Mouse (Mus musculus) heart, embryonic 14.5 days (tissue): ENCODE measurements at regions not wholly inside any gene's neighbourhood (a gene's known extent, or its start where the extent isn't known, plus 50 kb on each side); places are given as distances from the start of the nearest gene placed in this dataset.
"Not testable (repeated sequence)": the region's sequence is repeated elsewhere in the genome, so short reads cannot be mapped to it uniquely, and the experiment has no call there.

Source experiments
- ATAC-seq: fragments of 200-750 bp; cut with Nextera tagmentation; 2 replicates; pipeline ENCODE4 v1.8.0; 2017; ENCODE audit warnings: low read depth, moderate TSS enrichment; ENCODE audit not compliant: insufficient number of reproducible peaks, insufficient read depth, low FRiP score
- H3K27ac ChIP-seq, 2 experiments: fragments of 200-500 bp in 1 of 2; fragments of 300-500 bp in 1 of 2; sonication (generic) in 1 of 2; replicated peaks in 1 of 2; 2 replicates each; pipeline ENCODE4 v1.5.1; 2012 to 2014; ENCODE audit warnings: low read depth in 2 of 2, low read length in 2 of 2, control low read depth in 1 of 2, mild to moderate bottlenecking in 1 of 2, mixed read lengths in 1 of 2; ENCODE audit not compliant: control insufficient read depth in 1 of 2, insufficient read depth in 1 of 2
- H3K27me3 ChIP-seq: fragments of 300-500 bp; sonication (generic); 2 replicates; pipeline ENCODE4 v1.6.1; 2014; ENCODE audit warnings: mild to moderate bottlenecking, low read length, control low read depth; ENCODE audit not compliant: control insufficient read depth, insufficient read depth
- H3K36me3 ChIP-seq: fragments of 300-500 bp; sonication (generic); 2 replicates; pipeline ENCODE4 v1.6.1; 2014; ENCODE audit warnings: mild to moderate bottlenecking, control low read depth, low read length, mixed read lengths; ENCODE audit not compliant: control insufficient read depth, insufficient read depth
- H3K4me1 ChIP-seq, 2 experiments: fragments of 200-500 bp in 1 of 2; fragments of 300-500 bp in 1 of 2; sonication (generic) in 1 of 2; 2 replicates each; pipeline ENCODE4 v1.6.1; 2012 to 2014; ENCODE audit warnings: low read length in 2 of 2, control low read depth in 1 of 2, mixed read lengths in 1 of 2; ENCODE audit not compliant: control insufficient read depth in 2 of 2, insufficient read depth in 2 of 2
- H3K4me2 ChIP-seq: fragments of 300-500 bp; sonication (generic); 2 replicates; pipeline ENCODE4 v1.6.1; 2014; ENCODE audit warnings: mild to moderate bottlenecking, low read length
- H3K4me3 ChIP-seq, 2 experiments: fragments of 200-500 bp in 1 of 2; fragments of 300-500 bp in 1 of 2; sonication (generic) in 1 of 2; 2 replicates each; pipeline ENCODE4 v1.5.1; 2012 to 2014; ENCODE audit warnings: low read length in 2 of 2, mild to moderate bottlenecking in 2 of 2, control low read depth in 1 of 2, low read depth in 1 of 2, moderate library complexity in 1 of 2; ENCODE audit not compliant: control insufficient read depth in 1 of 2, insufficient read depth in 1 of 2
- H3K9ac ChIP-seq: fragments of 300-500 bp; sonication (generic); 2 replicates; pipeline ENCODE4 v1.6.1; 2014; ENCODE audit warnings: mild to moderate bottlenecking, low read length
- H3K9me3 ChIP-seq: fragments of 300-500 bp; sonication (generic); 2 replicates; pipeline ENCODE4 v1.6.1; 2016; ENCODE audit warnings: low read length, control low read depth; ENCODE audit not compliant: control insufficient read depth
- WGBS: fragments of 180-500 bp; shearing (Covaris S2); extraction: QIAGEN DNeasy Blood & Tissue Kit; methylation state at CpG from one replicate; pipeline ENCODE4 v1.1.7; 2014; 5-methylcytosine and 5-hydroxymethylcytosine counted together

DNA sequence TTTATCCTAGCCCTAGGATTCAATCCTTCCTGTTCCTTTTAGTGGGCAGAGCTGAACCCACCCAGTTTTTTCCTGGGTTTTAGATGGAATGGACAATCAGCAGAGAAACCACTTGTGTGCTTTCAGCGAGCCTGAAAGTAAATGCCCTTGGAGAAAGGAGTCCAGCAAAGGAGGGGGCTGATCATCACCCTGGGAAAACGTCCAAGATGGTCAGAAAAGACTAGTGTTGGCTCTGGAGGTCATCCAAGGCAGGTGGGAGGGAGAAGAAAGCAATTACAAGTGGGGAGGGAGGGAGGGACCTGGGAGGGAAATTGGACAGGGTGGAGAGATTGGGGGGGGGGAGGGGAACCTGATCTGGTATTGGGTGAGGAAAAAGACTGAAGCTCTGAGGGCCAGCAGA is 55.6 kb upstream of the Zfp366 start:
- no peaks in the 10 kb centered on the region for H3K9me3 ChIP-seq
- no peak overlapping the region for H3K4me3 ChIP-seq
- H3K27me3 ChIP-seq = no peaks in the 10 kb centered on the region
- 30% methylated on average over 2 of the region's 2 CpGs for WGBS
- no peak overlapping the region for H3K27ac ChIP-seq
- no peak overlapping the region for H3K4me2 ChIP-seq
- H3K4me1 ChIP-seq = peaks cover 11 to 25% of the 10 kb centered on the region in 2 experiments
- no peak for ATAC-seq
- no peak overlapping the region for H3K9ac ChIP-seq
- H3K36me3 ChIP-seq = no peaks in the 10 kb centered on the region

DNA sequence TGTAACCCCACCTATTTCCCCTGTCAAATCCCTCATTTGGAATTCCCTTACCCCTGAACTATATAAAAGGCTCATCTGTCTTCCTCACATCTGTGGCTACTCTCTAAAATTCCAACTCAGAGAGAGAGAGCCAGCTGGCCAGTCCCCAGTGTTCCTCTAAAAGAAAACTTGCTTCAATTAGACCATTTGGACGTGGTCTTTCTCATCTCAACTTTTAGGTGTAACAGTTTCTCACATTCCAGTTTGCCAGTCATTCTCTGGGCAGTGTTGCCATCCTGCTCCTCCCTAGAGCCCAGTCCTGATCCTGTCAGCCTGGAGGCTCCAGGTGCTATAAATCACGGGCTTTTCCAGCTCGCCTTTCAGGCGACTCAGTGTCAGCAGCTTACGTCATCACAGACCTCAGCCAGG is 56.3 kb upstream of the Zfp366 start:
- Histone ChIP-seq H3K4me3 (no peak overlapping the region), H3K27me3 (no peaks in the 10 kb centered on the region), H3K4me1 (peaks cover 11 to 25% of the 10 kb centered on the region in 2 experiments), H3K36me3 (no peaks in the 10 kb centered on the region), H3K9me3 (no peaks in the 10 kb centered on the region), H3K27ac (no peak overlapping the region), H3K9ac (no peak overlapping the region), H3K4me2 (no peak overlapping the region)
- ATAC-seq = no peak
- WGBS = 63% methylated on average over 5 of the region's 5 CpGs

GRCm38 (mm10) chr13:99127716-99128115 is 56.9 kb upstream of the Zfp366 start:
- H3K27me3 ChIP-seq = no peaks in the 10 kb centered on the region
- no peak overlapping the region for H3K27ac ChIP-seq
- no peaks in the 10 kb centered on the region for H3K9me3 ChIP-seq
- ATAC-seq = no peak
- no peaks in the 10 kb centered on the region for H3K36me3 ChIP-seq
- no peak overlapping the region for H3K9ac ChIP-seq
- H3K4me1 ChIP-seq = peaks cover 11 to 25% of the 10 kb centered on the region in 2 experiments
- H3K4me2 ChIP-seq = no peak overlapping the region
- H3K4me3 ChIP-seq = no peak overlapping the region
- 83% methylated on average over 5 of the region's 5 CpGs for WGBS

GRCm38 (mm10) chr13:99126971-99127370 is 57.7 kb upstream of the Zfp366 start:
- H3K9me3 ChIP-seq, H3K9ac ChIP-seq, H3K4me2 ChIP-seq, H3K36me3 ChIP-seq, H3K27me3 ChIP-seq, ATAC-seq, H3K4me3 ChIP-seq, H3K27ac ChIP-seq: not testable (repeated sequence)
- peaks cover 11 to 25% of the 10 kb centered on the region in 2 experiments for H3K4me1 ChIP-seq
- 92% methylated on average over 10 of the region's 10 CpGs for WGBS

DNA sequence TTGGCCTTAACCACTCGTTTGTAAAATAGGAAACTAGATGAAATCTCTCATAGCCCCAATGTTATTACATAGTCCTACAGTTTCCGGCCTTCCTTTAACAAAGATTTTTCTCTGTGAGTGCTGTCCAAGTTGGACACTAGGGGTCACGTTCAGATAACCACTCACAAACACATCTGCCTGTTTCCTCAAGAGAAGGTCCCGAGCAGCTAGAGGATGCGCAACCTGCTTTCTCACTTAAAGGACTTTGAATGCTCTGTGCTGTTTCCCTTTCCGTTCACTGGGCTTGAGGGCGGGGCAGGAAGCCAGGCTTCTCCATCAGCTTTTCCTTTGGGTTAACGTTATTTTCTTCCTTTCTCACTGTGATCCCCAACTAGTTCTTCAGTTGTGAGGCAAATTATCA is 58.1 kb upstream of the Zfp366 start:
- no peak overlapping the region for H3K9ac ChIP-seq
- H3K27ac ChIP-seq = no peak overlapping the region
- no peak overlapping the region for H3K4me2 ChIP-seq
- no peaks in the 10 kb centered on the region for H3K27me3 ChIP-seq
- H3K4me3 ChIP-seq = no peak overlapping the region
- 73% methylated on average over 8 of the region's 8 CpGs for WGBS
- no peaks in the 10 kb centered on the region for H3K36me3 ChIP-seq
- H3K4me1 ChIP-seq = peaks cover 11 to 25% of the 10 kb centered on the region in 2 experiments
- no peak for ATAC-seq
- no peaks in the 10 kb centered on the region for H3K9me3 ChIP-seq

- Histone ChIP-seq H3K4me1 (peaks cover 11 to 25% of the 10 kb centered on the region in 2 experiments), H3K36me3 (no peaks in the 10 kb centered on the region), H3K4me2 (no peak overlapping the region), H3K9ac (no peak overlapping the region), H3K9me3 (no peaks in the 10 kb centered on the region), H3K27ac (no peak overlapping the region), H3K4me3 (no peak overlapping the region), H3K27me3 (no peaks in the 10 kb centered on the region)
- no peak for ATAC-seq
- 89% methylated on average over 1 of the region's 1 CpGs for WGBS
These were observed 58.7 kb upstream of the Zfp366 start for GRCm38 (mm10) chr13:99125946-99126345.

DNA sequence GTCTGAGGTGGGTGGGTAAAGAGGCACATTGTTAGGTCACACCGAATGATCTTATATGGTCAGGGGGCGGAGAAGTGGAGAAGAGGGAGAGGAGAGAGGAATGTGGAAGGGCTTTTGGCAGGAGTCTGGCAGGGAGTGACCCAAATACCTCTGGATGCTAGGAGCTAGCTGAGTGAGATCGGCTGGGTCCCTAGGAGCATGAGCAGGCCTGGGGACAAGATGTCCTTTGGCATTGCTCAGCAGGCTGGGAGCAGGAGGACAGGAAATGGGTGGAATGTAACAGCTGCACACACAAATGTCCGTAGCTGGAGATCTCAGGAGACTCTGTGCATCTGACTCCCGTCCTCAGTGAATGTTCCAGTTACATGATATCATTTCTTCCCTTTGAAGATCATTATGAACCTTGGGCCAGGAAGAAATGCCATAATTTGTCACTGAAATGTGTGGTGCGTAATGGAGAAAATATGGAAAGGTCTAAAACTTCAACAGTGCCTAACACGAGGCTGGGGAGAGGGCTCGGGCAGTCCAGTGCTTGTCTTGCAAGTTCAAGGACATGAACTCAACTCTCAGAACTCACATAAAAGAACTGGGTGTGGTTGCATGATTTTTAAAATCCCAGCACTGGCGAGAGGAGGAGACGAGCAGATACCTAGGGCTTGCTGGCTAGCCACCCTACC is 59.6 kb upstream of the Zfp366 start:
- no peaks in the 10 kb centered on the region for H3K27me3 ChIP-seq
- H3K4me3 ChIP-seq = no peak overlapping the region
- H3K36me3 ChIP-seq = no peaks in the 10 kb centered on the region
- H3K4me2 ChIP-seq = peak overlapping the region; percentile 11; the same call in 1 of the 2 replicates
- H3K27ac ChIP-seq = peak overlapping the region; percentile 11 to 68
- no peak overlapping the region for H3K9ac ChIP-seq
- no peaks in the 10 kb centered on the region for H3K9me3 ChIP-seq
- H3K4me1 ChIP-seq = peaks cover 11 to 25% of the 10 kb centered on the region in 2 experiments
- ATAC-seq = peak; percentile 60; the same call in 1 of the 2 replicates
- WGBS = 56% methylated on average over 10 of the region's 10 CpGs

DNA sequence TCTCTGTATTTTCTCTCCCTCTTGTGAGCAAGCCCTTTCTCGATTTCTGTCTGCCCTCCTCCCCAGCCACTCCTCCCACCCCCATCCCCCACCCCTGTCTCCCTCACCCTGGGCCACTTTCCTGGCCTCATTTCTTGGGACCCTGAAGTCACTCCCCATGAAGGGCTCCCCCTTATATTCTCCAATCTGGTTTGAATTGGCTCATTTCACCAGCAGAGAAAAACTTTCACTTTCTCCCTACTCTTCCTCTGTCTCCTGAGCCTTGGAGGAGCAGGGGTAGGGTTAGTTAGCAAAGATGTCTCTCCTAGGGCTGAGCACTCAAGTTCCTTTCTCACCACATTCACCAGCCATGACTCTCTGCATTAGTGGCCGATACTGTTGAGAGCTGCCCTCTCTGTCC is 60.5 kb upstream of the Zfp366 start:
- 0 out of 2 replicates have a peak, but pooled peaks have one; percentile 10 for ATAC-seq
- no peaks in the 10 kb centered on the region for H3K27me3 ChIP-seq
- no peaks in the 10 kb centered on the region for H3K36me3 ChIP-seq
- no peak overlapping the region for H3K4me2 ChIP-seq
- no peaks in the 10 kb centered on the region for H3K9me3 ChIP-seq
- WGBS = 27% methylated on average over 2 of the region's 2 CpGs
- H3K27ac ChIP-seq = peak overlapping the region in 1 of 2 experiments; percentile 68; a peak in 1 of 4 replicates
- H3K4me1 ChIP-seq = peaks cover 11 to 24% of the 10 kb centered on the region in 2 experiments
- no peak overlapping the region for H3K4me3 ChIP-seq
- H3K9ac ChIP-seq = no peak overlapping the region
